Mouse (Mus musculus) small intestine, adult 2 months (tissue): ENCODE measurements around the gene Znhit6. TPM values are rescaled to one million over a fixed set of nuclear protein-coding genes. Genes with fewer than 3 reads are reported as not detected.

ENCODE experiments used
- H3K27ac ChIP-seq: fragments of 200-500 bp; 2 replicates; pipeline ENCODE4 v1.5.1; 2012; ENCODE audit warnings: low read depth, low read length, control low read depth, inconsistent platforms; ENCODE audit not compliant: insufficient read depth
- H3K27me3 ChIP-seq: fragments of 200-500 bp; 2 replicates; pipeline ENCODE4 v1.6.1; 2012; ENCODE audit warnings: mild to moderate bottlenecking, moderate library complexity, low read length, inconsistent platforms; ENCODE audit not compliant: control insufficient read depth, insufficient read depth
- H3K36me3 ChIP-seq: fragments of 200-500 bp; 2 replicates; pipeline ENCODE4 v1.6.1; 2012; ENCODE audit warnings: mild to moderate bottlenecking, low read length, control low read depth, inconsistent platforms; ENCODE audit not compliant: control insufficient read depth, insufficient read depth
- H3K4me1 ChIP-seq: fragments of 200-500 bp; 2 replicates; pipeline ENCODE4 v1.6.1; 2012; ENCODE audit warnings: low read length, inconsistent platforms, mixed read lengths; ENCODE audit not compliant: control insufficient read depth, insufficient read depth, insufficient read length
- H3K4me3 ChIP-seq: fragments of 200-500 bp; 2 replicates; pipeline ENCODE4 v1.5.1; 2012; ENCODE audit warnings: low read depth, mild to moderate bottlenecking, control low read depth, inconsistent platforms, low read length, moderate library complexity
- CTCF ChIP-seq: fragments of 200-500 bp; IDR thresholded peaks from 2 replicates; pipeline ENCODE4 v1.5.1; 2012; ENCODE audit warnings: low read depth, mild to moderate bottlenecking, control low read depth, inconsistent platforms, low read length, moderate library complexity, mixed read lengths; ENCODE audit not compliant: insufficient replicate concordance, insufficient read length; ENCODE audit errors: extremely low read depth
- POLR2A ChIP-seq: fragments of 200-500 bp; IDR thresholded peaks from 2 replicates; pipeline ENCODE4 v1.6.1; 2012; ENCODE audit warnings: low read depth, mild to moderate bottlenecking, control low read depth, inconsistent platforms, low read length, moderate library complexity
- WGBS: fragments of 180-500 bp; shearing (Covaris S2); methylation state at CpG from one replicate; pipeline ENCODE4 v1.1.7; 2018; 5-methylcytosine and 5-hydroxymethylcytosine counted together
- polyA plus RNA-seq: library from polyadenylated mRNA; depleted of rRNA; stranded (reverse); fragments of >200 nt; gene quantifications from 2 replicates; pipeline ENCODE4 v1.2.3, GENCODE M21; 2012

Znhit6 gene
- polyA plus RNA-seq, 1 experiment: 0.80 TPM

GRCm38 (mm10) chr3:145649852-145650202 lies 73.8 kb downstream of the Znhit6 start, which contains the start of gene Ccn1:
TSS of gene Ccn1 (minus strand) at chr3:145649981.
- Histone ChIP-seq H3K27me3 (peaks cover 4% of the 10 kb centered on the region; the same call in 1 of the 2 replicates), H3K4me3 (peak within 1 kb of the TSS; percentile 78), H3K4me1 (0 out of 2 replicates have a peak, but pooled peaks cover 4% of the 10 kb centered on the region), H3K27ac (peak within 1 kb of the TSS; percentile 74), H3K36me3 (0 out of 2 replicates have a peak, but pooled peaks cover 1% of the 10 kb centered on the region)
- WGBS: under 1% methylated on average over 29 of the region's 29 CpGs
- TF ChIP-seq POLR2A (peak; percentile 88), CTCF (no peak)

DNA sequence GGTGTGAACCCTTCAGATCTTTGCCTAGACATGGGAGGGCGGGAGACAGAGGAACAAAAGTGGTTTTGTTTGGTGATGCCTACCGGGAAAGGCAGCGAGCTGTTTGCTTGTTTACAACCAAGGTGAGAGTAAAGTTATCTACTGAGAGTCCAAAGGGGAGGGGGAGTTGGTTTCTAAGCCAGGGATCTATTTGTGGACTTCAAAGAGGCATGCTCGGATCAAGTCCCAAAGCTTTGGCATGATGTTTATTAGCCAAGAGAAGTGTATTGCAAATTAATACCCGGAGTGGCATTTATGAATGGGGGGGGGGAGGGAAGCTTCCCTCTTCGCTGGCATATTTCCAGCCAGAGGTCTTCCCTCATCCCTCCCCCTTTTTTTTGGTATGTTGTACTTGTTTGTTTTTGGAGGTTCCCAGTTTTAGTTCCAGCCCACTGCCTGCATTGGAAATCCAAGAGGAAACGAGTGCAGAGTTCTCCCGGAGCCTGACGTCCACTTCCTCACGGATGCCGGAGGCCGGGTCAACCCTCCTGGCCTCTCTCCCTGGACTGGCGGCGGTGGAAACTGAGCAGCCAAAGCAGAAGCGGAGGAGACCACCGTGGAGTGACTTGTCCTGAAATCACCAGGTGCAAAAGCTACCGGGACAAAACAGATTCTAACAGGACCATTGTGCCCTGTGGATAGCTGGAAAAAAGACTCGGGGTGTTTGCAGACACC lies 74.5 kb downstream of the Znhit6 start:
- Histone ChIP-seq H3K27ac (peak overlapping the region; percentile 46), H3K36me3 (0 out of 2 replicates have a peak, but pooled peaks cover 1% of the 10 kb centered on the region), H3K4me3 (peak overlapping the region; percentile 78), H3K27me3 (peaks cover 4% of the 10 kb centered on the region; the same call in 1 of the 2 replicates), H3K4me1 (peaks cover 6% of the 10 kb centered on the region; the same call in 1 of the 2 replicates)
- 13% methylated on average over 18 of the region's 18 CpGs for WGBS
- TF ChIP-seq POLR2A (no peak), CTCF (no peak)

GRCm38 (mm10) chr3:145651029-145651977 lies 75.3 kb downstream of the Znhit6 start:
- Histone ChIP-seq H3K36me3 (0 out of 2 replicates have a peak, but pooled peaks cover 1% of the 10 kb centered on the region), H3K27ac (peak overlapping the region; percentile 92), H3K4me3 (peak overlapping the region; percentile 42), H3K4me1 (peaks cover 6% of the 10 kb centered on the region; the same call in 1 of the 2 replicates), H3K27me3 (peaks cover 4% of the 10 kb centered on the region; the same call in 1 of the 2 replicates)
- WGBS: 62% methylated on average over 19 of the region's 19 CpGs
- TF ChIP-seq POLR2A (no peak), CTCF (no peak)

- Histone ChIP-seq H3K27me3 (peaks cover 4% of the 10 kb centered on the region; the same call in 1 of the 2 replicates), H3K4me3 (peak overlapping the region; percentile 66), H3K27ac (peak overlapping the region; percentile 92), H3K36me3 (0 out of 2 replicates have a peak, but pooled peaks cover 1% of the 10 kb centered on the region), H3K4me1 (peaks cover 6% of the 10 kb centered on the region; the same call in 1 of the 2 replicates)
- WGBS: 66% methylated on average over 10 of the region's 10 CpGs
- TF ChIP-seq POLR2A (no peak), CTCF (no peak)
Measured at GRCm38 (mm10) chr3:145651978-145652321, 75.9 kb downstream of the Znhit6 start.

- TF ChIP-seq POLR2A (no peak), CTCF (no peak)
- 0 out of 2 replicates have a peak, but pooled peaks cover 1% of the 10 kb centered on the region for H3K36me3 ChIP-seq
- peak overlapping the region; percentile 92 for H3K27ac ChIP-seq
- H3K4me1 ChIP-seq: peaks cover 6% of the 10 kb centered on the region; the same call in 1 of the 2 replicates
- H3K27me3 ChIP-seq: peaks cover 4% of the 10 kb centered on the region; the same call in 1 of the 2 replicates
- H3K4me3 ChIP-seq: peak overlapping the region; percentile 66
- WGBS: 57% methylated on average over 20 of the region's 20 CpGs
Measured at GRCm38 (mm10) chr3:145652322-145653131, 76.5 kb downstream of the Znhit6 start.

- Histone ChIP-seq H3K27ac (peak overlapping the region; percentile 92), H3K36me3 (no peaks in the 10 kb centered on the region), H3K4me1 (peaks cover 6% of the 10 kb centered on the region; the same call in 1 of the 2 replicates), H3K4me3 (peak overlapping the region; percentile 66), H3K27me3 (peaks cover 4% of the 10 kb centered on the region; the same call in 1 of the 2 replicates)
- TF ChIP-seq POLR2A (no peak; the same call in 1 of the 2 replicates), CTCF (no peak)
- 2% methylated on average over 53 of the region's 53 CpGs for WGBS
Measured at GRCm38 (mm10) chr3:145653191-145653940, 77.4 kb downstream of the Znhit6 start.
